Mouse (Mus musculus): ENCODE results near the gene Rreb1. TPM values are rescaled to one million over a fixed set of nuclear protein-coding genes. Genes with fewer than 3 reads are reported as not detected.

The Rreb1 gene
- polyA plus RNA-seq, 1 experiment from 2014 or later: 14.3 TPM

GRCm38 (mm10) chr13:37760373-37760772 is 17.8 kb upstream of the Rreb1 start:
- H3K4me3 ChIP-seq: no peak overlapping the region
- DNase-seq (ENCODE audit: low spot score): no peak
- H3K36me3 ChIP-seq: no peaks in the 10 kb centered on the region
- no peaks in the 10 kb centered on the region for H3K9me3 ChIP-seq
- 61% methylated on average over 3 of the region's 3 CpGs for WGBS
- peaks cover 36% of the 10 kb centered on the region for H3K4me1 ChIP-seq
- peak overlapping the region; percentile 36 for H3K27ac ChIP-seq
- H3K27me3 ChIP-seq (ENCODE audit: insufficient read depth, poor library complexity, severe bottlenecking): no peaks in the 10 kb centered on the region

GRCm38 (mm10) chr13:37760957-37761941 is 17.0 kb upstream of the Rreb1 start:
- no peaks in the 10 kb centered on the region for H3K27me3 ChIP-seq (ENCODE audit: insufficient read depth, poor library complexity, severe bottlenecking)
- no peaks in the 10 kb centered on the region for H3K9me3 ChIP-seq
- H3K4me3 ChIP-seq: 0 out of 2 replicates have a peak overlapping the region, but pooled peaks have one; percentile 12
- H3K27ac ChIP-seq: peak overlapping the region; percentile 65
- peaks cover 36% of the 10 kb centered on the region for H3K4me1 ChIP-seq
- DNase-seq (ENCODE audit: low spot score): no peak
- H3K36me3 ChIP-seq: no peaks in the 10 kb centered on the region
- WGBS: 36% methylated on average over 23 of the region's 23 CpGs

DNA sequence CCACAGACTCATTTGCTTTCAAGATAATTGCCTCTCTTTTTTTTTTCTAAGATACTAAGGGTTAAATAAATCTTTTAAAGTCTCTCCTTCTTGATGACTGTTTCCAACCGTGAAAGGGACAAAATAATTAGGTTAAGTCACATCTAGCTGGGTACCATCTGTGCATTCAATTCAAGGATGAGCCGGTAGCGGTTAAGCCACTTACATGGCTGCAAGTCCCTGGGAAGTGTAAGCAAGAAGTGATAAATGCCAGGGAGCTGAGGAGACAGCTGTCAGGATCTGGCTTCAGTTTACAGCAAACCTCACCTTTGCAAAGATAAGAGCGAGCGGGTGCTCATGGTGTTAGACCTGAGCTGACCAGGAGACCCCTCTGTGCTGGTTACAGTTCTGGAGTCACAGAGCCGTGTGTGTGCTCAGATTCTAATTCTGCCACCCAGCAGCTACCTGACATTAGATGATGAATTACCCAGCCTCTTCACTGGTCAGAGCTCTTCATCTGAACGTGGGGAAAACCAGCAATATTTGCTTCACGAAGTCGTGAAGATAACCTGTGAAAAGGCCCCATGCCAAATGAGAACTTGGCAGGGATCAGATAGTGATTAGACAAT is 14.3 kb upstream of the Rreb1 start:
- Histone ChIP-seq H3K4me3 (no peak overlapping the region), H3K36me3 (no peaks in the 10 kb centered on the region), H3K27ac (no peak overlapping the region), H3K4me1 (peaks cover 36% of the 10 kb centered on the region), H3K27me3 (ENCODE audit: insufficient read depth, poor library complexity, severe bottlenecking) (no peaks in the 10 kb centered on the region), H3K9me3 (no peaks in the 10 kb centered on the region)
- no peak for DNase-seq (ENCODE audit: low spot score)
- 27% methylated on average over 9 of the region's 9 CpGs for WGBS

GRCm38 (mm10) chr13:37769777-37770176 is 8.4 kb upstream of the Rreb1 start:
- WGBS: 13% methylated on average over 1 of the region's 1 CpGs
- no peak overlapping the region for H3K4me3 ChIP-seq
- DNase-seq (ENCODE audit: low spot score): no peak
- H3K36me3 ChIP-seq: no peaks in the 10 kb centered on the region
- H3K9me3 ChIP-seq: no peaks in the 10 kb centered on the region
- H3K4me1 ChIP-seq: no peaks in the 10 kb centered on the region
- no peaks in the 10 kb centered on the region for H3K27me3 ChIP-seq (ENCODE audit: insufficient read depth, poor library complexity, severe bottlenecking)
- no peak overlapping the region for H3K27ac ChIP-seq

- no peak overlapping the region for H3K27ac ChIP-seq
- H3K4me3 ChIP-seq: no peak overlapping the region
- H3K27me3 ChIP-seq (ENCODE audit: insufficient read depth, poor library complexity, severe bottlenecking): peaks cover 19% of the 10 kb centered on the region
- H3K4me1 ChIP-seq: peaks cover 11% of the 10 kb centered on the region
- no peaks in the 10 kb centered on the region for H3K36me3 ChIP-seq
- DNase-seq (ENCODE audit: low spot score): no peak
- no peaks in the 10 kb centered on the region for H3K9me3 ChIP-seq
These were observed 4.7 kb upstream of the Rreb1 start for GRCm38 (mm10) chr13:37773476-37773875.

GRCm38 (mm10) chr13:37776675-37777074 is 1.5 kb upstream of the Rreb1 start:
- H3K4me1 ChIP-seq: peaks cover 23% of the 10 kb centered on the region
- H3K27me3 ChIP-seq (ENCODE audit: insufficient read depth, poor library complexity, severe bottlenecking): peaks cover 40% of the 10 kb centered on the region
- H3K27ac ChIP-seq: no peak overlapping the region

GRCm38 (mm10) chr13:37777351-37778146 is 651 bp upstream of the Rreb1 start:
- 16% methylated on average over 25 of the region's 25 CpGs for WGBS
- Histone ChIP-seq H3K27me3 (ENCODE audit: insufficient read depth, poor library complexity, severe bottlenecking) (peaks cover 40% of the 10 kb centered on the region), H3K4me1 (peaks cover 23% of the 10 kb centered on the region), H3K9me3 (no peaks in the 10 kb centered on the region), H3K4me3 (peak overlapping the region; percentile 85), H3K36me3 (no peaks in the 10 kb centered on the region), H3K27ac (peak overlapping the region; percentile 84)
- no peak for DNase-seq (ENCODE audit: low spot score)

More at GRCm38 (mm10) chr13:37776675-37777074, 1.5 kb upstream of the Rreb1 start:
- no peak overlapping the region for H3K4me3 ChIP-seq
- H3K36me3 ChIP-seq: no peaks in the 10 kb centered on the region
- H3K9me3 ChIP-seq: no peaks in the 10 kb centered on the region
- no peak for DNase-seq (ENCODE audit: low spot score)

DNA sequence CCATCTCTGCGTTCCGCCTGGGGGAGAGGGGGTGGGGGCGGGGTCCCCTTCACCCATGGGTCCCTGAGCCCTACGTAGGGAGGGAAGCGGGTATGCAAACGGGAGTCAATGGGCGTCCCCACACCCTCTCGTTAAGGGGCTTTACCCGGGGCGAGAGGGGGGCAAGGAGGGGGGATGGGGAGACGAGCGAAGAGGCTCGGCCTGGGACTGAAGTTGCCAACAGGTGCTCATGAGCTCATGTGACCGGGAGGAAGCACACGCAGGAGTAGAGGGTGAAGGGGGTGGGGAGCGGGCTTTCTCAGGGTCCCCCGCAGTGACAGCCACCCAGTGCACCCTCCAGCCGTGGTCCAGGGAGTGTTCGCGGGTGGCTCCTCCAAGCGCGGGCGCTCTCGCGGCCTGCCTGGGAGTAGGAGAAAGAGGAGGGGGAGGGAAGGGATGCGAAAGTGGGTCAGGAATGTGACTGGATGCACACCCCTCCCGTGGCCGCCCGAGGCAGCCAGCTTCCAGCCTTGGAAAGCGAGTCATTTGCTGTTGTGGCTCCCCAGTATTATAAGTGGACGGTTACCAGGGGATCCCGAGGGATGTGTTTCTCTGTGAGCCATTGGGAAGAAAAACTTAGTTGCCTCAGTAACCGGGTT is 513 bp downstream of the Rreb1 start:
- Histone ChIP-seq H3K4me3 (peak overlapping the region; percentile 85), H3K36me3 (no peaks in the 10 kb centered on the region), H3K9me3 (no peaks in the 10 kb centered on the region), H3K27me3 (ENCODE audit: insufficient read depth, poor library complexity, severe bottlenecking) (peaks cover 40% of the 10 kb centered on the region), H3K27ac (peak overlapping the region; percentile 84), H3K4me1 (peaks cover 25% of the 10 kb centered on the region)
- no peak for DNase-seq (ENCODE audit: low spot score)
- under 1% methylated on average over 33 of the region's 33 CpGs for WGBS

GRCm38 (mm10) chr13:37779251-37779667 is 1.1 kb downstream of the Rreb1 start:
- Histone ChIP-seq H3K4me3 (peak overlapping the region; percentile 85), H3K9me3 (no peaks in the 10 kb centered on the region), H3K27ac (peak overlapping the region; percentile 84; the same call in 1 of the 2 replicates), H3K27me3 (ENCODE audit: insufficient read depth, poor library complexity, severe bottlenecking) (peaks cover 42% of the 10 kb centered on the region), H3K36me3 (no peaks in the 10 kb centered on the region), H3K4me1 (peaks cover 30% of the 10 kb centered on the region)
- no peak for DNase-seq (ENCODE audit: low spot score)
- 5% methylated on average over 9 of the region's 9 CpGs for WGBS

DNA sequence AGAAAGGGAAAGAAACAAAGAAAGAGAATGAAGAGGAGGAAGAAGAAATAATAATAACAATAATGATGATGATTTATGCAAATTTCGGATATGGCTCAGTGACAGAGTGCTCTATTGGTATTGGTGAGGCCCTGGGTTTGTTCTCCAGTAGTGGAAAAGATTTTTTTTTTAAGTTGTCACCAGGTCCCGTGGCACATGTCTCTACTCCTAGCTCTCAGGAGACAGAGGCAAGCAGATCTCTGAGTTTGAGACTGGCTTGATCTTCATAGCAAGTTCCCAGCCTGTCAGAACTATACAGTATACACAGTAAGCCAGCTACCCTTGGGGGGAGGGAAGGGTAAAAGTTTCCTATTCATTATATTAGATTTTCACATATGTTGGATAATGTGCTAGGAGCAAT is 3.4 kb downstream of the Rreb1 start:
- WGBS: 74% methylated on average over 2 of the region's 2 CpGs
- DNase-seq (ENCODE audit: low spot score): no peak
- Histone ChIP-seq H3K36me3 (no peaks in the 10 kb centered on the region), H3K4me3 (no peak overlapping the region), H3K4me1 (peaks cover 36% of the 10 kb centered on the region), H3K27me3 (ENCODE audit: insufficient read depth, poor library complexity, severe bottlenecking) (peaks cover 45% of the 10 kb centered on the region), H3K27ac (no peak overlapping the region), H3K9me3 (no peaks in the 10 kb centered on the region)

GRCm38 (mm10) chr13:37782144-37782543 is 3.9 kb downstream of the Rreb1 start:
- H3K27me3 ChIP-seq (ENCODE audit: insufficient read depth, poor library complexity, severe bottlenecking): peaks cover 39% of the 10 kb centered on the region
- H3K27ac ChIP-seq: no peak overlapping the region
- DNase-seq (ENCODE audit: low spot score): no peak
- no peaks in the 10 kb centered on the region for H3K9me3 ChIP-seq
- H3K36me3 ChIP-seq: no peaks in the 10 kb centered on the region
- H3K4me1 ChIP-seq: peaks cover 36% of the 10 kb centered on the region
- H3K4me3 ChIP-seq: no peak overlapping the region
- 83% methylated on average over 6 of the region's 6 CpGs for WGBS

DNA sequence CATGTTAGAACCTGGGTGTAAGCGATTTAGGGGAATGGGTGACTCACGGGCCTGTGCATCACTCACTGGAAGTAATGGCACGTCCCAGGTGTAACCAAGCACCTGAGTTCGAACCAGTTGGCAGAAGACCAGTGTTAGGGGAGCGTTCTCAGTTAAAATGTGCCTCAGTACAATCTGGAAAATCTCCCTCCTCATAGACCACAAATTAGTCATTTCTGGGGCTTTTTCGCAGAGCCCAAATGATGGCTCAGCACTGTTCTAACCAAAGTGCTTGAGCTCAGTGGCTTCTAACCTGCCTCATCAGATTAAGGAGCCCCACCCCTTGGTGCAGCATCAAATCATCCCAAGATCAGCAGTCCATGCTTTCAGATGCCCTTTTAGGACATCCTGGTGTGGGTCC is 5.5 kb downstream of the Rreb1 start:
- Histone ChIP-seq H3K27me3 (ENCODE audit: insufficient read depth, poor library complexity, severe bottlenecking) (peaks cover 25% of the 10 kb centered on the region), H3K4me1 (peaks cover 23% of the 10 kb centered on the region), H3K4me3 (no peak overlapping the region), H3K36me3 (no peaks in the 10 kb centered on the region), H3K27ac (no peak overlapping the region), H3K9me3 (no peaks in the 10 kb centered on the region)
- no peak for DNase-seq (ENCODE audit: low spot score)
- WGBS: 90% methylated on average over 6 of the region's 6 CpGs
